Mouse (Mus musculus): ENCODE measurements at regions not wholly inside any gene's neighbourhood (a gene's known extent, or its start where the extent isn't known, plus 50 kb on each side); places are given as distances from the start of the nearest gene placed in this dataset.
"Not testable (repeated sequence)": the region's sequence is repeated elsewhere in the genome, so short reads cannot be mapped to it uniquely, and the experiment has no call there.

DNA sequence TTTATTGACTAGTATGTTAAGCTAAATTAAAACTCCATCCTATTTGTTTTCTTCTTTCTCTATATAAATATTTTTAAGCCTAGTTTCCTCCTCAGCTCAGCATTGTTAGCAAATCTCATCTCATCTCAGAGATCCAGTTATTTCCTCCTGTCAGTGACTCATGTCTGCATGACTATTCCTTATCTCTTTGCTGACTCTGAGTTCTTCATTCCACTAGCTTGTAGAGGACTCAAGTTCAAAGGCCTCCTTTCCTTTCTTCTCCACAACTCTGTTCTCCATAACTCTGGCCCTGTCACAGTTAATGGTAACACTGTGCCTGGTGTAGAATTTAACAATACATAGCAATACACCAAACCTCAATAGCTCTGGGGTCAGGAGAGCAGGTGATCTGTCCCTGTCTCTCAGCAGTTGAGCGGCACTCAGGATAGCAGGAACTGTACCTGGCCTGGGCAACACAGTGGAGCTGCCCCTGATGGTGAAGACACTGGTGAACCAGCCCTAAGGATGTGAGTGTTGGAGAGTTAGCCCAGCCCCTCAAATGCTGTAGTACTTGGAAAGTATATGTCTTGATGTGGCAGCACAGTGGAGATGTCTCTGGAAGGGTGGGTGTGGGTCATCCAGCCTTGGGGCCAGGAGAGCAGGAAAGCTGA is 213.3 kb upstream of the Atp10a start:
- no peaks in the 10 kb centered on the region for H3K4me1 ChIP-seq
- H3K27ac ChIP-seq = no peak overlapping the region
- no peaks in the 10 kb centered on the region for H3K27me3 ChIP-seq (replicated peaks)
- no peaks in the 10 kb centered on the region for H3K9me3 ChIP-seq (replicated peaks)
- no peak overlapping the region for H3K9ac ChIP-seq
- 73% methylated on average over 1 of the region's 1 CpGs for WGBS (ENCODE audit: insufficient replicate concordance)
- no peaks in the 10 kb centered on the region for H3K36me3 ChIP-seq
- ATAC-seq = no peak
- no peak overlapping the region for H3K4me3 ChIP-seq
- no peak overlapping the region for H3K4me2 ChIP-seq

- no peaks in the 10 kb centered on the region for H3K4me1 ChIP-seq
- no peak overlapping the region for H3K27ac ChIP-seq
- H3K4me3 ChIP-seq = no peak overlapping the region
- no peak overlapping the region for H3K9ac ChIP-seq
- no peaks in the 10 kb centered on the region for H3K9me3 ChIP-seq (replicated peaks)
- H3K36me3 ChIP-seq = no peaks in the 10 kb centered on the region
- H3K4me2 ChIP-seq = no peak overlapping the region
- H3K27me3 ChIP-seq (replicated peaks) = no peaks in the 10 kb centered on the region
- WGBS (ENCODE audit: insufficient replicate concordance) = 58% methylated on average over 3 of the region's 3 CpGs
- no peak for ATAC-seq
These were observed 212.7 kb upstream of the Atp10a start for GRCm38 (mm10) chr7:58443297-58443696.

GRCm38 (mm10) chr7:58445781-58446180 is 210.2 kb upstream of the Atp10a start:
- 76% methylated on average over 1 of the region's 1 CpGs for WGBS (ENCODE audit: insufficient replicate concordance)

GRCm38 (mm10) chr7:58446261-58446660 is 209.7 kb upstream of the Atp10a start:
- no peak for ATAC-seq
- no peak overlapping the region for H3K4me2 ChIP-seq
- no peak overlapping the region for H3K27ac ChIP-seq
- H3K4me3 ChIP-seq = no peak overlapping the region
- H3K36me3 ChIP-seq = no peaks in the 10 kb centered on the region
- no peaks in the 10 kb centered on the region for H3K27me3 ChIP-seq (replicated peaks)
- no peak overlapping the region for H3K9ac ChIP-seq
- H3K9me3 ChIP-seq (replicated peaks) = no peaks in the 10 kb centered on the region
- H3K4me1 ChIP-seq = no peaks in the 10 kb centered on the region

More at GRCm38 (mm10) chr7:58445781-58446180, 210.2 kb upstream of the Atp10a start:
- no peaks in the 10 kb centered on the region for H3K36me3 ChIP-seq
- H3K9me3 ChIP-seq (replicated peaks) = no peaks in the 10 kb centered on the region
- ATAC-seq = no peak
- H3K27me3 ChIP-seq (replicated peaks) = no peaks in the 10 kb centered on the region
- H3K4me1 ChIP-seq = no peaks in the 10 kb centered on the region
- no peak overlapping the region for H3K27ac ChIP-seq
- no peak overlapping the region for H3K4me2 ChIP-seq
- H3K4me3 ChIP-seq = no peak overlapping the region
- H3K9ac ChIP-seq = no peak overlapping the region

DNA sequence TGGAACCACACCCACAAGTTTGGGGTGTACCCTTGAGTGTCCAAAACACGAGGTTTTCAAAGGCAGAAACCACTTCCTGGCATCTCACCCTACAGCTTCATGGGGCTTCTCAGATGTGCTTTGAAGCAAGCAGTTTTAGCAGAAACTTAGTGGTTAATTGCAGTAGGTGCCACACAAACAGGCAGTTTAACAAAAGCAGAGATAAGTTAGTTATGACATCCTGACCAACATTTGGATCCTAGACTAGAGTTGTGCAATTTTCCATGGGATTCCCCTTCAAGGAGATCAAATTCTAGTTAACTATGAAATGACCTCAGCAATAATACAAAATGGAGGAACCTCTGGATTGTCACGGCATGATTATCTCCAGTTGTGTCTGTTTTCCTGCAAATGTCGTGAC is 207.2 kb upstream of the Atp10a start:
- no peak overlapping the region for H3K4me3 ChIP-seq
- no peak for ATAC-seq
- H3K4me1 ChIP-seq = no peaks in the 10 kb centered on the region
- no peaks in the 10 kb centered on the region for H3K36me3 ChIP-seq
- no peak overlapping the region for H3K27ac ChIP-seq
- 31% methylated on average over 3 of the region's 3 CpGs for WGBS (ENCODE audit: insufficient replicate concordance)
- H3K27me3 ChIP-seq (replicated peaks) = no peaks in the 10 kb centered on the region
- no peak overlapping the region for H3K4me2 ChIP-seq
- no peak overlapping the region for H3K9ac ChIP-seq
- no peaks in the 10 kb centered on the region for H3K9me3 ChIP-seq (replicated peaks)

- H3K9ac ChIP-seq = no peak overlapping the region
- no peak overlapping the region for H3K27ac ChIP-seq
- H3K36me3 ChIP-seq = no peaks in the 10 kb centered on the region
- ATAC-seq = no peak
- H3K4me3 ChIP-seq = no peak overlapping the region
- 36% methylated on average over 1 of the region's 1 CpGs for WGBS (ENCODE audit: insufficient replicate concordance)
- no peaks in the 10 kb centered on the region for H3K4me1 ChIP-seq
- H3K9me3 ChIP-seq (replicated peaks) = no peaks in the 10 kb centered on the region
- no peak overlapping the region for H3K4me2 ChIP-seq
- no peaks in the 10 kb centered on the region for H3K27me3 ChIP-seq (replicated peaks)
These were observed 204.0 kb upstream of the Atp10a start for GRCm38 (mm10) chr7:58451981-58452380.

DNA sequence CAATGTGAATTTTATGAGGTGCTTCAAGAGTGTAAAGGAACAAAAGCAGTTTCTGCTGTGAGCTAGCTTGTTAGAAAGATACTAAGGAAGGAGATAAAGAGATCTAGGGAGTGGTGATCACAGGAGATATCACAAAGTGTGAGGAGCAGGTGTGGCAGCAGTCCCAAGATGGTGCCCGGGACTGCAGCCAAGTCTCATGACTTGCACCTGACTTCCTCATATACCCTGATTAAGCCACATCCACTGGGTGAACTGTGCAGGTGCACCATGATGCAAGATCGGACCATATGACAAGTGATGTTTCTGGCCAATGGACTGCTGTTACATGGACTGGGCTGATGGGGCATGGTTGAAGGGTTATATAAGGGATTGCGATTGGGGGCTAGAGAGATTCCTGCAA is 197.8 kb upstream of the Atp10a start:
- ATAC-seq; H3K4me1 ChIP-seq; H3K36me3 ChIP-seq; H3K9me3 ChIP-seq (replicated peaks); H3K9ac ChIP-seq; H3K27me3 ChIP-seq (replicated peaks); H3K4me3 ChIP-seq; H3K27ac ChIP-seq; H3K4me2 ChIP-seq: not testable (repeated sequence)
- 70% methylated on average over 3 of the region's 3 CpGs for WGBS (ENCODE audit: insufficient replicate concordance)

DNA sequence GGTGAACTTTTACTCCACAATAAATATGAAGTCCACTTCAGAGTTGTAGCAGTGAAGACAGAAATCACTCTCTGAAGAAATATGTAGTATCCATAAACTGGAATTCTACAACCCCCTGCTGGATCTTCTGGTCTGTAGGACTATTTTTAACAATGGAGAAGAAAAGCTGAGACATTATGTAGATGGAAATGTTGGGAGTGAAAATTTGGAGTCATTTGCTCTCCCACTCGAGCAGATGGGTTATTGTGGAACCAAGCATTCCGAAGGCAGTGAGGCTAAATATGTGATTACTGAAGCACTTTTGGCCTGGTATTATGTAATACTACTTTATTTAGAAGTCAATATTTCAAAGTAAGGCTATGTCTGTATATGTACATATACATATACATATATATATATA is 195.0 kb upstream of the Atp10a start:
- no peaks in the 10 kb centered on the region for H3K27me3 ChIP-seq (replicated peaks)
- no peaks in the 10 kb centered on the region for H3K36me3 ChIP-seq
- H3K4me3 ChIP-seq = no peak overlapping the region
- H3K4me1 ChIP-seq = no peaks in the 10 kb centered on the region
- ATAC-seq = no peak
- no peak overlapping the region for H3K27ac ChIP-seq
- no peaks in the 10 kb centered on the region for H3K9me3 ChIP-seq (replicated peaks)
- H3K4me2 ChIP-seq = no peak overlapping the region
- H3K9ac ChIP-seq = no peak overlapping the region
- WGBS (ENCODE audit: insufficient replicate concordance) = 54% methylated on average over 2 of the region's 2 CpGs

DNA sequence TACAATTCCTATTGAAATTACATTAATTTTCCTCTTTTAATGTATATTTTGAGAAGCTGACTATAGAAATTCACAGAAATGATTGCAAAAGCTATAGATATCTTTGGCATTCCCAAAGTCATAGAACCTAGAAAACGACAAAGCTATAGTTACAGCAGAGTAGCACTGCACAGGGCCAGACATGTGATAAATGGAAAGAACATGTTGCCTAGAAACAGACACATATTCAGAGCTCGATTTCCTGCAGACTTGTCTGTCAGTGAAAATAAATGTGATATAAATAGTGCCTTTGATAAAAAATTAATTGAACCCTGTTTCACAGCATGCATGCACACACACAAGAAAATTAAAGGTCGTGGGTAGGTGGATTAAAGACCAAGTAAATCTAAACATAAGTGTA is 182.8 kb upstream of the Atp10a start:
- 39% methylated on average over 3 of the region's 3 CpGs for WGBS (ENCODE audit: insufficient replicate concordance)
- no peaks in the 10 kb centered on the region for H3K4me1 ChIP-seq

DNA sequence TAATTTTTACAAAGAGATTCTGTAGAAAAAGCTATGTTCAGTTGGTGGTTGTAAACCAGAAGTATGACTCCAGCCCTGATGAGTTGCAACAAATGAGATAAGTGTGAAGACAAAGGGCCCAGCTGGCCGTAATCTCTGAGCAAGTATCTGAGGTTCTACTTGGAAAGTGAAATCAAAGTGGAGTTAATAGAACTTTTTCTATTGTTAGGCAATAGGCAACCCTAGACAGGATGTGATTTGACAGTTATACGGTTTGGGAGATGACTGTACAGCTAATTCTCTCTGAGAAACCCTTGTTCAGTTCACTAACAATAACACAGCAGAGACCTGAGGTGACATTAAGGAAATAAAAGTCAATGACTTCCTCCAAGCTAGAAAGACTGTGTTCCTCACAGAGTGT is 180.8 kb upstream of the Atp10a start:
- H3K4me1 ChIP-seq = no peaks in the 10 kb centered on the region
- 42% methylated on average over 2 of the region's 2 CpGs for WGBS (ENCODE audit: insufficient replicate concordance)
- no peak overlapping the region for H3K4me2 ChIP-seq
- no peaks in the 10 kb centered on the region for H3K9me3 ChIP-seq (replicated peaks)
- ATAC-seq = no peak
- no peak overlapping the region for H3K9ac ChIP-seq
- no peak overlapping the region for H3K4me3 ChIP-seq
- H3K27me3 ChIP-seq (replicated peaks) = no peaks in the 10 kb centered on the region
- no peak overlapping the region for H3K27ac ChIP-seq
- H3K36me3 ChIP-seq = no peaks in the 10 kb centered on the region

More for the DNA sequence above, 182.8 kb upstream of the Atp10a start:
- no peak for ATAC-seq
- Histone ChIP-seq H3K27me3 (replicated peaks) (no peaks in the 10 kb centered on the region), H3K4me3 (no peak overlapping the region), H3K36me3 (no peaks in the 10 kb centered on the region), H3K9ac (no peak overlapping the region), H3K27ac (no peak overlapping the region), H3K4me2 (no peak overlapping the region), H3K9me3 (replicated peaks) (no peaks in the 10 kb centered on the region)

DNA sequence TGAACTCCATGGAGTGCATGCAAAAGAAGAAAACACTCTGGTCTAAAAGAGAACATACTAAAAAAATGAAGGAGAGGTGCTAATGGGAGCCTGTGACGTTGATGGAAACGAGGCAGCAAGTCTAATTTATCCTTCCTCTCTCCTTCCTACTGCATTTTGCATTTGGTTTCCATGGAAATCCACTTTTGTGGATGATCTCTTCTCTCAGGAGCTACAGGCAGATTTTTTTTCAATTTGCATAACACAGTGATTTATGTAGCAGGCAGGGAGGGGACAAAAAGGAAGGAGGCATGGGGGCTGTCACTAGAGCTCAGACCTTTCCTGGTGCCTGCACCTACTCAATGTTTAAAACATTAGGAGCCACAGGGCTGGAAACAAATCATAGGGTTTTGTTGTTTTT is 167.7 kb upstream of the Atp10a start:
- H3K9me3 ChIP-seq (replicated peaks) = no peaks in the 10 kb centered on the region
- H3K4me1 ChIP-seq = no peaks in the 10 kb centered on the region
- no peaks in the 10 kb centered on the region for H3K36me3 ChIP-seq
- no peak overlapping the region for H3K4me2 ChIP-seq
- no peak overlapping the region for H3K9ac ChIP-seq
- 50% methylated on average over 2 of the region's 2 CpGs for WGBS (ENCODE audit: insufficient replicate concordance)
- H3K27me3 ChIP-seq (replicated peaks) = no peaks in the 10 kb centered on the region
- no peak overlapping the region for H3K27ac ChIP-seq
- no peak for ATAC-seq
- H3K4me3 ChIP-seq = no peak overlapping the region
